Mouse (Mus musculus) heart, postnatal 25 days (tissue): Measurements from ENCODE around the gene Kmt5a. TPM values are rescaled to one million over a fixed set of nuclear protein-coding genes. Genes with fewer than 3 reads are reported as not detected.

ENCODE experiments used
- DNase-seq: peaks from one replicate; pipeline ENCODE4 v3.0.0; 2022; ENCODE audit warnings: low spot score
- intact Hi-C: fragments of 180-260 bp; cut with DNase I; formaldehyde crosslinking; loops from one replicate; pipeline ENCODE4 v1.15.1; 2025
- total RNA-seq, 2 experiments: library from RNA; stranded (reverse); gene quantifications; 2 replicates each; pipeline ENCODE4 v1.2.3; 2021

Gene Kmt5a
- total RNA-seq: 100 to 1,000 TPM; 221 to 226 TPM

GRCm38 (mm10) chr5:124439447-124440093 is at the start of gene Kmt5a:
Gene Kmt5a (plus strand): TSS chr5:124439930.
- intact Hi-C loops: loop anchor here (5.0 kb wide), 1 partner anchor 38 kb away; the partner anchor contains the start of gene Rilpl2
- peak; percentile 93 for DNase-seq

- intact Hi-C loops: no loop called here
- no peak for DNase-seq
These were observed 47.3 kb upstream of the Kmt5a start for GRCm38 (mm10) chr5:124392412-124392811.

GRCm38 (mm10) chr5:124393726-124394125 is 46.0 kb upstream of the Kmt5a start:
- intact Hi-C loops: no loop called here
- DNase-seq: no peak

GRCm38 (mm10) chr5:124410808-124411207 is 28.9 kb upstream of the Kmt5a start:
- DNase-seq: no peak
- intact Hi-C loops: no loop called here

GRCm38 (mm10) chr5:124412163-124412562 is 27.6 kb upstream of the Kmt5a start:
- DNase-seq: no peak
- intact Hi-C loops: no loop called here

- intact Hi-C loops: no loop called here
- no peak for DNase-seq
These were observed 20.8 kb upstream of the Kmt5a start for GRCm38 (mm10) chr5:124418903-124419302.

- intact Hi-C loops: loop anchor here (10.0 kb wide), 1 partner anchor 443 kb away; the partner anchor contains the start of genes Ccdc92 and Zfp664
- DNase-seq: no peak
These were observed 17.9 kb upstream of the Kmt5a start for GRCm38 (mm10) chr5:124421786-124422185.

- intact Hi-C loops: loop anchor here (10.0 kb wide), 1 partner anchor 441 kb away; the partner anchor contains the start of genes Ccdc92 and Zfp664
- DNase-seq: no peak
These were observed 15.5 kb upstream of the Kmt5a start for GRCm38 (mm10) chr5:124424200-124424722.

- DNase-seq: no peak
- intact Hi-C loops: loop anchor here (10.0 kb wide), 1 partner anchor 440 kb away; the partner anchor contains the start of genes Ccdc92 and Zfp664
These were observed 14.9 kb upstream of the Kmt5a start for GRCm38 (mm10) chr5:124424723-124425411.

GRCm38 (mm10) chr5:124425412-124426259 is 14.1 kb upstream of the Kmt5a start, which contains the start of gene Sbno1:
Gene Sbno1 (minus strand): TSS chr5:124426001.
- intact Hi-C loops: loop anchor here (10.0 kb wide), 1 partner anchor 439 kb away; the partner anchor contains the start of genes Ccdc92 and Zfp664
- peak; percentile 88 for DNase-seq

- intact Hi-C loops: loop anchor here (10.0 kb wide), 1 partner anchor 438 kb away; the partner anchor contains the start of genes Ccdc92 and Zfp664
These were observed 13.2 kb upstream of the Kmt5a start for GRCm38 (mm10) chr5:124426475-124427071.

GRCm38 (mm10) chr5:124432398-124433012 is 7.2 kb upstream of the Kmt5a start:
- intact Hi-C loops: loop anchor here (2.0 kb wide), 1 partner anchor 106 kb away; no protein-coding TSS in a partner anchor
- no peak for DNase-seq

More at GRCm38 (mm10) chr5:124426475-124427071, 13.2 kb upstream of the Kmt5a start:
- DNase-seq: no peak

GRCm38 (mm10) chr5:124433048-124433447 is 6.7 kb upstream of the Kmt5a start:
- intact Hi-C loops: loop anchor here (2.0 kb wide), 1 partner anchor 106 kb away; no protein-coding TSS in a partner anchor
- DNase-seq: no peak

- DNase-seq: no peak
- intact Hi-C loops: loop anchor here (5.0 kb wide), 1 partner anchor 39 kb away; the partner anchor contains the start of gene Rilpl2
These were observed 1.5 kb upstream of the Kmt5a start for GRCm38 (mm10) chr5:124438229-124438628.

GRCm38 (mm10) chr5:124438746-124439145 is 984 bp upstream of the Kmt5a start:
- intact Hi-C loops: loop anchor here (5.0 kb wide), 1 partner anchor 39 kb away; the partner anchor contains the start of gene Rilpl2
- DNase-seq: no peak

- intact Hi-C loops: no loop called here
- DNase-seq: peak; percentile 55
These were observed 468 bp downstream of the Kmt5a start for GRCm38 (mm10) chr5:124440094-124440701.

- DNase-seq: no peak
- intact Hi-C loops: no loop called here
These were observed 2.9 kb downstream of the Kmt5a start for GRCm38 (mm10) chr5:124442628-124443027.

- intact Hi-C loops: no loop called here
These were observed 4.5 kb downstream of the Kmt5a start for GRCm38 (mm10) chr5:124444208-124444607.

More at GRCm38 (mm10) chr5:124444208-124444607, 4.5 kb downstream of the Kmt5a start:
- no peak for DNase-seq
